Mouse (Mus musculus) embryonic fibroblast, embryonic 13.5 days (primary cell): ENCODE data around the gene Prpf38a. TPM values are rescaled to one million over a fixed set of nuclear protein-coding genes. Genes with fewer than 3 reads are reported as not detected.

Experiments
- H3K27ac ChIP-seq: 2 replicates; pipeline ENCODE4 v1.5.1; 2012; ENCODE audit warnings: low read length, control low read depth, inconsistent platforms; ENCODE audit not compliant: insufficient read depth
- H3K4me1 ChIP-seq: 2 replicates; pipeline ENCODE4 v1.6.1; 2011; ENCODE audit warnings: low read length; ENCODE audit not compliant: control insufficient read depth, insufficient read depth
- H3K4me3 ChIP-seq: 2 replicates; pipeline ENCODE4 v1.5.1; 2011; ENCODE audit warnings: mild to moderate bottlenecking, control low read depth, low read length; ENCODE audit not compliant: insufficient read depth
- CTCF ChIP-seq: IDR thresholded peaks from 2 replicates; pipeline ENCODE4 v1.5.1; 2011; ENCODE audit warnings: mild to moderate bottlenecking, control low read depth, low read length, moderate library complexity, borderline replicate concordance; ENCODE audit not compliant: insufficient read depth
- POLR2A ChIP-seq: IDR thresholded peaks from 2 replicates; pipeline ENCODE4 v1.6.1; 2011; ENCODE audit warnings: low read depth, mild to moderate bottlenecking, control low read depth, low read length, moderate library complexity
- polyA plus RNA-seq: library from polyadenylated mRNA; stranded (reverse); fragments of >200 nt; gene quantifications from 2 replicates; pipeline ENCODE4 v1.2.4, GENCODE M21; 2011; ENCODE audit warnings: low read depth; ENCODE audit not compliant: missing spikeins, insufficient read length

The Prpf38a gene
- polyA plus RNA-seq, 1 experiment: 62.1 TPM

GRCm38 (mm10) chr4:108595785-108596184, 16.6 kb upstream of the Prpf38a start:
- TF ChIP-seq CTCF (no peak), POLR2A (no peak)
- Histone ChIP-seq H3K4me1 (no peaks in the 10 kb centered on the region), H3K27ac (no peak overlapping the region), H3K4me3 (no peak overlapping the region)

- H3K4me1 ChIP-seq: peaks cover 3% of the 10 kb centered on the region; the same call in 1 of the 2 replicates
- no peak overlapping the region for H3K4me3 ChIP-seq
- TF ChIP-seq CTCF: no peak
- TF ChIP-seq POLR2A: no peak
These were observed 14.2 kb upstream of the Prpf38a start for GRCm38 (mm10) chr4:108593376-108593775.

DNA sequence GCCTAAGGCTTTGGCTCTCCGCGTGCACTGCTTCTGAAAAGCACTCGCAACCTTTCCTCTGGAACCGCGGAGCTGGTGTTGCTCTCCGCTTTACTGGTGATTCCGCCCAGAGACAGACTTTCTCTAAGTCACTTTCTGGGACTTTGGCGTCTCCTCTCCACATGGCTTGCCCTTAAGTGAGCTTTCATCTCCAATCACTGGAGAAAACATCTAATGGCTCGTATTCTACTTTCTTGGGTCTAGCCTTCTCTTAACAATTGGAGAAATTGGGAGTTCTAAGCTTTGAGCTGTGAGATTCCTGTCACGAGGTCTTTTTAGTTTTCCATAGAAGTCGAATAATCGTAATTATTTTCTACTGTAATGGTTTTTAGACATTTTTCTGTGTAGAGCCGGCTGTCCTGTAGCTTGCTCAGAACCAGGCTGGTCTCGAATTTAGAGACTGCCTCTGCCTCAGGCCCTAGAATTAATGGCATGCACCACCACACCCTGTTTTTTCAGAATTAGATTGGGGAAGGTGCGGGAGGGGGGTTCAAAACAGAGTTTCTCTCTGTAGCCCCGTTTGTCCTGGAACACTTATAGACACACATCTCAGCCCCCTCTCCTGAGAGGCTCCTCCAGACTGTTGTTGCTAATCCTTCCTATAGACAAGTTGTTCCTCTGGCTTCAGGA, 741 bp upstream of the Prpf38a start:
- TF ChIP-seq CTCF: no peak
- TF ChIP-seq POLR2A: no peak

More at GRCm38 (mm10) chr4:108593376-108593775, 14.2 kb upstream of the Prpf38a start:
- H3K27ac ChIP-seq: no peak overlapping the region

GRCm38 (mm10) chr4:108572644-108573043, 6.5 kb downstream of the Prpf38a start:
- Histone ChIP-seq H3K27ac (no peak overlapping the region), H3K4me3 (no peak overlapping the region), H3K4me1 (peaks cover 1% of the 10 kb centered on the region; the same call in 1 of the 2 replicates)
- TF ChIP-seq CTCF: no peak
- TF ChIP-seq POLR2A: no peak

More for the DNA sequence above, 741 bp upstream of the Prpf38a start:
- Histone ChIP-seq H3K27ac (0 out of 2 replicates have a peak overlapping the region, but pooled peaks have one; percentile 8), H3K4me3 (peak overlapping the region; percentile 86), H3K4me1 (peaks cover 2% of the 10 kb centered on the region; the same call in 1 of the 2 replicates)

DNA sequence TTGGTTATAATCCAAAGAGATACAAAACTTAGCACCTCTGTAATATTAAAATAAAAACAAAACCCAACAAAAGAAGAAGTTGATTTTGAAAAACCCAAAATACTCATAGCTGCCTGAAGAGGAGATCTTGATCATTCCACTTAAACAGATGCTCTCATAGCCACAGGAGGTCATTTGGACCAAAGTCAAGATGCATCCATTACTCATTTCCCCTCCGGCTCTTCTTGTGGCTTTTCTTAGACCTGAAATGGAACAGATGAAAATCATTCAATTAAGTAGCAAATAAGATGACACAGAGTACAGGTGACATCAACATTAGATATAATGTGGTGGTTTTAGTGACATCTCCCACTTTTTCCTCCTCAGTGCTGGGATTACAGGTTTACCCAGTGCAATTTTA, 14.1 kb downstream of the Prpf38a start:
- H3K4me1 ChIP-seq: no peaks in the 10 kb centered on the region
- H3K4me3 ChIP-seq: no peak overlapping the region
- no peak overlapping the region for H3K27ac ChIP-seq
- no peak for TF ChIP-seq CTCF
- TF ChIP-seq POLR2A: no peak

- H3K4me3 ChIP-seq: no peak overlapping the region
- TF ChIP-seq POLR2A: no peak
- no peak for TF ChIP-seq CTCF
- H3K27ac ChIP-seq: no peak overlapping the region
- H3K4me1 ChIP-seq: no peaks in the 10 kb centered on the region
These were observed 39.4 kb downstream of the Prpf38a start for GRCm38 (mm10) chr4:108539701-108540100.

Other genes starting within 250 kb of the Prpf38a start
- not detected in 2 replicates for gene Shisal2a, start 196.0 kb downstream of the Prpf38a start, polyA plus RNA-seq
- 45.3 and 64.1 TPM in 2 replicates for gene Gpx7, start 172.4 kb downstream of the Prpf38a start, polyA plus RNA-seq
- 32.3 and 45.1 TPM in 2 replicates for gene Tut4, start 119.9 kb downstream of the Prpf38a start, polyA plus RNA-seq
- 6.2 and 9.6 TPM in 2 replicates for gene Orc1, start 87 bp upstream of the Prpf38a start, polyA plus RNA-seq
- 25.5 and 31.0 TPM in 2 replicates for gene Cc2d1b, start 40.6 kb upstream of the Prpf38a start, polyA plus RNA-seq
- gene 3110021N24Rik, start 140.3 kb upstream of the Prpf38a start, polyA plus RNA-seq: not detected in 2 replicates
- gene Zfyve9, start 201.5 kb upstream of the Prpf38a start, polyA plus RNA-seq: 15.8 and 20.4 TPM in 2 replicates